Mouse (Mus musculus) G1E (cell line): Measurements from ENCODE around the gene Pigs.

Experiments used
- CTCF ChIP-seq: IDR thresholded peaks from 2 replicates; pipeline ENCODE4 v1.5.1; 2012; ENCODE audit warnings: low read depth, low read length, inconsistent platforms, mixed read lengths
- GATA1 ChIP-seq: IDR thresholded peaks from 2 replicates; pipeline ENCODE4 v1.6.1; 2012; ENCODE audit warnings: borderline replicate concordance, low read length, inconsistent platforms, mixed read lengths

DNA sequence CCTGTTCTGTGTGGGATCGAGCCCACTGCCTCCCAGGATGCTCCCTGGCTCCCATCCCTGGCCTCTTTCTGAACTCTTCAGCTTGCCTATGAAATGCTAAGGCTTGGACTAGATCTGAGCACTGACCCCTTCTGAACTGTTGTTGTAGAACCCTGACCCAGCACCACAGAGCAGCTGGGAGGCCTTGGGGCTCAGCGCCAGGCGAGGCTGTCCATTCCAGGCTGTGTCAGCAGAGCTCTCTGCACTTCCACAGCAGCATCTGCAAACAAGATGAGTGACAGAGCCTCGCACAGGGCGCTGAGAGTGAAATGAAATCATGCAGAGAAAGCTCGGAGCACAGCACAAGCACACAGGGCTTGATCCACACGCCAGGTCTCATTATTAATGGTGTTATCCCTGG, 44.4 kb downstream of the Pigs start:
- TF ChIP-seq CTCF (no peak), GATA1 (no peak)
